Mouse (Mus musculus) testis, adult 2 months (tissue): ENCODE data around the gene Gm17304. TPM values are rescaled to one million over a fixed set of nuclear protein-coding genes. Genes with fewer than 3 reads are reported as not detected.

ENCODE experiments used
- H3K27ac ChIP-seq: fragments of 200-500 bp; 2 replicates; pipeline ENCODE4 v1.5.1; 2012; ENCODE audit warnings: low read depth, low read length; ENCODE audit not compliant: control insufficient read depth, insufficient read depth
- H3K27me3 ChIP-seq: fragments of 200-500 bp; 2 replicates; pipeline ENCODE4 v1.6.1; 2012; ENCODE audit warnings: mild to moderate bottlenecking, low read length, moderate library complexity; ENCODE audit not compliant: control insufficient read depth, insufficient read depth
- H3K36me3 ChIP-seq: fragments of 200-500 bp; 2 replicates; pipeline ENCODE4 v1.6.1; 2012; ENCODE audit warnings: mild to moderate bottlenecking, low read length; ENCODE audit not compliant: control insufficient read depth, insufficient read depth
- H3K4me1 ChIP-seq: fragments of 200-500 bp; 2 replicates; pipeline ENCODE4 v1.6.1; 2012; ENCODE audit warnings: low read length; ENCODE audit not compliant: control insufficient read depth, insufficient read depth
- H3K4me3 ChIP-seq: fragments of 200-500 bp; 2 replicates; pipeline ENCODE4 v1.5.1; 2012; ENCODE audit warnings: low read depth, mild to moderate bottlenecking, low read length, moderate library complexity, mixed read lengths; ENCODE audit not compliant: control insufficient read depth
- CTCF ChIP-seq: fragments of 200-500 bp; IDR thresholded peaks from 2 replicates; pipeline ENCODE4 v1.5.1; 2012; ENCODE audit warnings: low read depth, mild to moderate bottlenecking, inconsistent platforms, low read length, moderate library complexity; ENCODE audit not compliant: control insufficient read depth, insufficient read depth, insufficient replicate concordance
- POLR2A ChIP-seq: fragments of 200-500 bp; IDR thresholded peaks from 2 replicates; pipeline ENCODE4 v1.6.1; 2012; ENCODE audit warnings: low read depth, mild to moderate bottlenecking, inconsistent platforms, low read length, moderate library complexity; ENCODE audit not compliant: control insufficient read depth
- polyA plus RNA-seq: library from polyadenylated mRNA; depleted of rRNA; stranded (reverse); fragments of >200 nt; gene quantifications from 2 replicates; pipeline ENCODE4 v1.2.3, GENCODE M21; 2012

The Gm17304 gene
- polyA plus RNA-seq, 1 experiment = not detected

- Histone ChIP-seq H3K36me3 (peaks cover 4% of the 10 kb centered on the region), H3K4me1 (no peaks in the 10 kb centered on the region)
Measured at GRCm38 (mm10) chr5:106622193-106622592, 13.3 kb downstream of the Gm17304 start.

GRCm38 (mm10) chr5:106623337-106623736 is 14.4 kb downstream of the Gm17304 start:
- TF ChIP-seq POLR2A (no peak), CTCF (no peak)
- no peaks in the 10 kb centered on the region for H3K27me3 ChIP-seq
- H3K4me3 ChIP-seq = peak overlapping the region; percentile 69
- H3K36me3 ChIP-seq = peaks cover 4% of the 10 kb centered on the region
- no peak overlapping the region for H3K27ac ChIP-seq
- H3K4me1 ChIP-seq = no peaks in the 10 kb centered on the region

More at GRCm38 (mm10) chr5:106622193-106622592, 13.3 kb downstream of the Gm17304 start:
- no peak overlapping the region for H3K27ac ChIP-seq
- H3K27me3 ChIP-seq = no peaks in the 10 kb centered on the region
- TF ChIP-seq POLR2A (no peak), CTCF (no peak)
- peak overlapping the region; percentile 75 for H3K4me3 ChIP-seq

- Histone ChIP-seq H3K4me1 (no peaks in the 10 kb centered on the region), H3K27ac (no peak overlapping the region), H3K4me3 (no peak overlapping the region), H3K27me3 (no peaks in the 10 kb centered on the region), H3K36me3 (no peaks in the 10 kb centered on the region; the same call in none of the 2 replicates)
- TF ChIP-seq POLR2A (no peak), CTCF (no peak)
Measured at GRCm38 (mm10) chr5:106628369-106629149, 19.7 kb downstream of the Gm17304 start.

GRCm38 (mm10) chr5:106636423-106636946 is 27.6 kb downstream of the Gm17304 start:
- TF ChIP-seq CTCF = no peak
- TF ChIP-seq POLR2A = no peak
- no peaks in the 10 kb centered on the region for H3K4me1 ChIP-seq
- no peak overlapping the region for H3K27ac ChIP-seq
- no peak overlapping the region for H3K4me3 ChIP-seq
- H3K27me3 ChIP-seq = no peaks in the 10 kb centered on the region
- peaks cover 1% of the 10 kb centered on the region for H3K36me3 ChIP-seq

- H3K36me3 ChIP-seq = peaks cover 1% of the 10 kb centered on the region
- no peaks in the 10 kb centered on the region for H3K4me1 ChIP-seq
- no peak overlapping the region for H3K27ac ChIP-seq
- no peak overlapping the region for H3K4me3 ChIP-seq
- TF ChIP-seq POLR2A (no peak), CTCF (no peak)
- H3K27me3 ChIP-seq = no peaks in the 10 kb centered on the region
Measured at GRCm38 (mm10) chr5:106639627-106640026, 30.7 kb downstream of the Gm17304 start.

GRCm38 (mm10) chr5:106640235-106640809 is 31.4 kb downstream of the Gm17304 start:
- TF ChIP-seq POLR2A (no peak), CTCF (no peak)
- no peak overlapping the region for H3K4me3 ChIP-seq
- H3K27me3 ChIP-seq = no peaks in the 10 kb centered on the region
- H3K36me3 ChIP-seq = peaks cover 1% of the 10 kb centered on the region; the same call in 1 of the 2 replicates
- no peak overlapping the region for H3K27ac ChIP-seq
- H3K4me1 ChIP-seq = no peaks in the 10 kb centered on the region

GRCm38 (mm10) chr5:106641876-106642275 is 33.0 kb downstream of the Gm17304 start:
- Histone ChIP-seq H3K4me3 (no peak overlapping the region), H3K27ac (no peak overlapping the region), H3K27me3 (no peaks in the 10 kb centered on the region), H3K36me3 (no peaks in the 10 kb centered on the region; the same call in 1 of the 2 replicates), H3K4me1 (no peaks in the 10 kb centered on the region)
- TF ChIP-seq POLR2A (no peak), CTCF (no peak)
